Mouse (Mus musculus): ENCODE measurements around the gene Olfr671.

DNA sequence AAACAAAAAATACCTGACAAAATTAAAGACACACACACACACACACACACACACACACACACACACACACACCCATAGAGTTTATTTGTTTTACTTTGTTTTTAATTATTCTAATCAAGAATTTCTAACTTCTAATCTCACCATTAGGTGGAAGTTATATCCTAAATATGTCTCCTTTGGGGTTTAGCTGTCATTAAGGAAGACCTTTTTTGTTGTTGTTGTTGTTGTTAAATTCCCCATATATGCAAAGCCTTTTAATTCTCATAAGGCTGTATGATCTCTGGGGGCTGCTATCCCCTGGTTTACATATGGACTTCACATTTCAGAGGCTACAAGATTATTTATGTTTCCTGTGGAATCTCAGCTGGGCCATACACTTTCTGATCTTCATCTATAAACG lies 45.0 kb downstream of the Olfr671 start, which contains the start of gene Olfr669:
- TF ChIP-seq CTCF (IDR thresholded peaks at IDR 0.05; ENCODE audit: low read depth, low read length): no peak
- TF ChIP-seq POLR2A (IDR thresholded peaks at IDR 0.05; ENCODE audit: insufficient read depth, low read length): no peak
- no peak for TF ChIP-seq EP300 (IDR thresholded peaks at IDR 0.05; ENCODE audit: insufficient read depth, low read depth, low read length)
